Mouse (Mus musculus) kidney, postnatal 36 days (tissue): ENCODE measurements around the gene Tmem30c.

Experiments used
- DNase-seq, 2 experiments: peaks; one replicate each; pipeline ENCODE4 v3.0.0; 2021 to 2022; ENCODE audit warnings: mixed read lengths in 2 of 2

Tmem30c gene

DNA sequence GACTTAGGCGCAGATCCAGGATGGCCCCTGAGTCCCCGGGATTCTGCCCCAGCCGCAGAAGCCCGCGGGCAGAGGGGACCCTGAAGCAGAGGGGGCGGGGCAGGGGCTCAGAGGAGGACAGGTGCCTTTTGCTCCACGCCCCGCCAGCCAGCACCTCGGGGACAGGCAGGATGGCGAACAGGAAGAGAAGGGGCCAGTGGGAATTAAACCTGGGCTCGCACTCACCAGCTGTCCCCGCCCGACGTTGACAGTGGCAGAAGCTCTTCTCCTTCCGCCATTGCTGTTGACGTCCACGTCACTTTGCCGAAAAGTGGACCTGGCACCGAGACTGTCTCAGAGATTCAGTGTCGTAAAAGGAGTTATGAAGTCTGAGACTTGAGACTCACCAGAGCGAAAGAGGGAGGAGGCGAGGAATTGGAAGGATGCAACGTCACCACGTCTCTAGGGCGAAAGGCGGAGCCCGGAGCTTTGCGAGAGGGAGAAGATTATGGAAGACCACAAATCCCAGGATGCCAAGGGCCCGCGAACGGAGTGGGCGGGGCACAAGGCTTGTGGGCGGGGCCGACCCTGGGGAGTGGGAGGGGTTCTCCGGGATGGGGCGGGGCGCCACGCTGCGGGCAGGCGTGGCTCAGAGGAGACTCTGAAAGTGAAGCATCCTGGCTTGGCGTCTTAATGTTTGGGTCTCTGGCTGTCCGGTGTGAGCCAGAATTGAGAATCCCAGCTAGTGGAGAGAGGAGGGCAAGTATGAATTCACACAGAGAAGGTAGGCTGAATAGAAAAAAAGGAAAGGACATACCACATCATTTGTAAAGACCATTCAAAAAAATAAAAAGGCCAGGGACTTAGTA lies 61.4 kb downstream of the Tmem30c start, which contains the start of gene Tbc1d23:
Gene Tbc1d23 (minus strand): TSS at position 416 of the 848 bp plus-strand sequence.
- DNase-seq: peak; percentile 97 to 98

DNA sequence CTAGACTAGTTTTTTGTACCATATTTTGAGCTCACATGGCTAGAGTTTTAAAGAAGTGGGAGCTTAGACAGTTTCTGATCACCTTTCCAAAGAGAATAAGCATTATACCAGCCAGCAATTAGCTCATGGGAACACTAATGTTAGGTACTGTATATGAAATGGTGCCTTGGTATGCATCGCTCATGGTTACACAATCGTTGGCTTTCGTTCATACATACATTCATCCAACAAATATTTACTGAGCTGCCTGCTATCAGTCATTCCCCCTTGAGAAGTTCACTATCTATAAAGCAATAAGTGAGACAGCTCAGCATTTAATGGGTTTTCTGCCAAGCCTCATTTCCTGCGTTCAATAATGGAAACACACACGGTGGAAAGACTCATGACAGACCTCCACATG lies 66.2 kb downstream of the Tmem30c start:
- no peak for DNase-seq

GRCm38 (mm10) chr16:57220361-57220760 lies 72.3 kb downstream of the Tmem30c start:
- no peak for DNase-seq
